Mouse (Mus musculus) kidney, adult 2 months (tissue): ENCODE results near the gene Trim41.

Experiments
- CTCF ChIP-seq: fragments of 200-500 bp; conservative IDR thresholded peaks from 2 replicates; pipeline ENCODE4 v1.5.1; 2011; ENCODE audit warnings: low read depth, mild to moderate bottlenecking, control low read depth, low read length, moderate library complexity, mixed read lengths; ENCODE audit not compliant: insufficient read depth, insufficient read length
- POLR2A ChIP-seq: fragments of 200-500 bp; IDR thresholded peaks from one replicate; pipeline ENCODE4 v1.6.1; 2011; ENCODE audit warnings: low read depth, low read length, control low read depth

GRCm38 (mm10) chr11:48815851-48816250 is 1.3 kb downstream of the Trim41 start:
- TF ChIP-seq POLR2A, result no peak
- no peak for TF ChIP-seq CTCF
